ENCODE assay signal across 16 mouse cellular contexts in genomic region chr10:42888241-42888640, GRCm38 (mm10). TPM values are rescaled to one million over a fixed set of nuclear protein-coding genes. Genes with fewer than 3 reads are reported as not detected.
DNase-seq lines count a peak whose midpoint lies in the region; TF ChIP-seq lines count a peak whose summit lies in the region.
"Had no signal": no experiment of that assay in that cellular context is flagged by ENCODE, and none has a peak within 500 bp of the region (broad histone marks: within the 10 kb centered on the region; RNA-seq: fewer than 3 reads in every experiment).

No protein-coding gene starts in this region.

- no peak for TF ChIP-seq CTCF in small intestine, adult 2 months (IDR thresholded peaks at IDR 0.05; ENCODE audit: extremely low read depth, insufficient read length, insufficient replicate concordance, low read depth, low read length)

- H3K36me3 ChIP-seq in small intestine, adult 2 months (ENCODE audit: control insufficient read depth, insufficient read depth, low read length), result no peaks in the 10 kb centered on the region
- H3K36me3 ChIP-seq: heart, embryonic 15.5 days; hindbrain, embryonic 13.5 days; lung, embryonic 15.5 days had no signal

- TF ChIP-seq POLR2A in small intestine, adult 2 months (IDR thresholded peaks at IDR 0.05; ENCODE audit: low read depth, low read length), result no peak

- peak overlapping the region; percentile 28 for H3K27ac ChIP-seq in small intestine, adult 2 months (ENCODE audit: insufficient read depth, low read depth, low read length)
- H3K27ac ChIP-seq: heart, embryonic 15.5 days; hindbrain, embryonic 13.5 days; lung, embryonic 15.5 days had no signal

- 38% methylated on average over 5 of the region's 5 CpGs for WGBS in small intestine, adult 2 months

- no peaks in the 10 kb centered on the region for H3K27me3 ChIP-seq in small intestine, adult 2 months (ENCODE audit: control insufficient read depth, insufficient read depth, low read length)
- H3K27me3 ChIP-seq: heart, embryonic 15.5 days; lung, embryonic 15.5 days had no signal

- peaks cover 4% of the 10 kb centered on the region; the same call in 1 of the 2 replicates for H3K4me1 ChIP-seq in small intestine, adult 2 months (ENCODE audit: control insufficient read depth, insufficient read depth, insufficient read length, low read length)
- H3K4me1 ChIP-seq: heart, embryonic 15.5 days; lung, embryonic 15.5 days had no signal

- peak; percentile 74 for DNase-seq in 416B (ENCODE audit: low read depth)
- DNase-seq in B cell, adult 2 months, result peak; percentile 47 to 53
- DNase-seq in induced T-regulatory cell, adult 2 months (ENCODE audit: low read depth), result peak; percentile 80
- DNase-seq in layer of hippocampus, adult 9-11 months, result no peak
- DNase-seq in retina, postnatal 1 day, result no peak
- DNase-seq in heart, adult 9 months (ENCODE audit: low spot score in 2 of 2), result no peak
- DNase-seq in ovary, postnatal 14 days (ENCODE audit: low spot score), result no peak
- DNase-seq: adrenal gland, postnatal 14 days; cerebellum, postnatal 25 days; gastrocnemius, postnatal 10 days; kidney, adult 8-10 months had no signal

- H3K4me3 ChIP-seq in small intestine, adult 2 months (ENCODE audit: low read depth, low read length), result no peak overlapping the region
- H3K4me3 ChIP-seq: heart, embryonic 15.5 days; hindbrain, embryonic 13.5 days; lung, embryonic 15.5 days; myocyte had no signal

RNA-seq across cellular contexts. Expression of gene Scml4, which starts 28.1 kb away (rescaled TPM):
- 6.7 and 12.1 TPM in 2 replicates for polyA plus RNA-seq in small intestine, adult 2 months (2012; rRNA removed)

Comparison
In these comparisons a context has a peak if more than half of its experiments do, and no peak if none do; other contexts are left out.
1. DNase-seq: peak in 416B (single experiment), B cell, adult 2 months (2 of 2) and induced T-regulatory cell, adult 2 months (single experiment); none in layer of hippocampus, adult 9-11 months (single experiment), retina, postnatal 1 day (single experiment), heart, adult 9 months (0 of 2) and ovary, postnatal 14 days (single experiment).